Mouse (Mus musculus) lung, postnatal 0 days (tissue): ENCODE measurements at regions not wholly inside any gene's neighbourhood (a gene's known extent, or its start where the extent isn't known, plus 50 kb on each side); places are given as distances from the start of the nearest gene placed in this dataset.

Experiments
- ATAC-seq: fragments of 200-750 bp; cut with Nextera tagmentation; 2 replicates; pipeline ENCODE4 v1.8.0; 2017; ENCODE audit warnings: moderate library complexity
- DNase-seq: peaks from one replicate; pipeline ENCODE4 v3.0.0-alpha.2; 2016; ENCODE audit warnings: low spot score
- H3K27ac ChIP-seq: fragments of 300-500 bp; sonication (generic); 2 replicates; pipeline ENCODE4 v1.5.1; 2014; ENCODE audit warnings: antibody characterized with exemption, mild to moderate bottlenecking, low read length, mixed read lengths
- H3K27me3 ChIP-seq: fragments of 300-500 bp; sonication (generic); replicated peaks from 2 replicates; pipeline ENCODE4 v1.6.1; 2014; ENCODE audit warnings: low read length, mixed read lengths; ENCODE audit not compliant: insufficient read depth
- H3K36me3 ChIP-seq: fragments of 300-500 bp; sonication (generic); 2 replicates; pipeline ENCODE4 v1.6.1; 2014; ENCODE audit warnings: low read length, mixed read lengths; ENCODE audit not compliant: insufficient read depth
- H3K4me1 ChIP-seq: fragments of 300-500 bp; sonication (generic); 2 replicates; pipeline ENCODE4 v1.6.1; 2014; ENCODE audit warnings: antibody characterized with exemption, low read depth, low read length, mixed read lengths; ENCODE audit not compliant: insufficient read depth
- H3K4me2 ChIP-seq: fragments of 300-500 bp; sonication (generic); replicated peaks from 2 replicates; pipeline ENCODE4 v1.6.1; 2014; ENCODE audit warnings: low read depth, mild to moderate bottlenecking, low read length, moderate library complexity, mixed read lengths
- H3K4me3 ChIP-seq: fragments of 300-500 bp; sonication (generic); 2 replicates; pipeline ENCODE4 v1.5.1; 2014; ENCODE audit warnings: low read depth, low read length
- H3K9ac ChIP-seq: fragments of 300-500 bp; sonication (generic); replicated peaks from 2 replicates; pipeline ENCODE4 v1.6.1; 2014; ENCODE audit warnings: low read depth, mild to moderate bottlenecking
- H3K9me3 ChIP-seq: fragments of 300-500 bp; sonication (generic); 2 replicates; pipeline ENCODE4 v1.6.1; 2016; ENCODE audit warnings: low read length, mixed read lengths
- CTCF ChIP-seq: IDR thresholded peaks from 2 replicates; pipeline ENCODE4 v1.5.1; 2016; ENCODE audit warnings: antibody characterized with exemption, mild to moderate bottlenecking
- EP300 ChIP-seq: IDR thresholded peaks from 2 replicates; pipeline ENCODE4 v1.6.1; 2016; ENCODE audit warnings: antibody characterized with exemption, mild to moderate bottlenecking, control low read depth
- WGBS: fragments of 180-500 bp; shearing (Covaris S2); extraction: QIAGEN DNeasy Blood & Tissue Kit; methylation state at CpG from one replicate; pipeline ENCODE4 v1.1.7; 2014; 5-methylcytosine and 5-hydroxymethylcytosine counted together

- Histone ChIP-seq H3K9me3 (no peaks in the 10 kb centered on the region), H3K9ac (no peak overlapping the region), H3K4me2 (no peak overlapping the region), H3K36me3 (no peaks in the 10 kb centered on the region), H3K27ac (no peak overlapping the region), H3K4me1 (no peaks in the 10 kb centered on the region), H3K4me3 (no peak overlapping the region), H3K27me3 (no peaks in the 10 kb centered on the region)
- ATAC-seq, result no peak
- 69% methylated on average over 2 of the region's 2 CpGs for WGBS
- DNase-seq, result no peak
- TF ChIP-seq EP300, result no peak
- TF ChIP-seq CTCF, result no peak
Measured at GRCm38 (mm10) chr5:76055849-76056248, 77.6 kb upstream of the Kdr start.

GRCm38 (mm10) chr5:76052782-76053181 is 74.5 kb upstream of the Kdr start:
- Histone ChIP-seq H3K27me3 (no peaks in the 10 kb centered on the region), H3K4me1 (no peaks in the 10 kb centered on the region), H3K4me2 (no peak overlapping the region), H3K9me3 (no peaks in the 10 kb centered on the region), H3K9ac (no peak overlapping the region), H3K27ac (no peak overlapping the region), H3K36me3 (no peaks in the 10 kb centered on the region), H3K4me3 (no peak overlapping the region)
- no peak for DNase-seq
- no peak for TF ChIP-seq EP300
- TF ChIP-seq CTCF, result no peak
- WGBS, result 87% methylated on average over 1 of the region's 1 CpGs
- ATAC-seq, result no peak

DNA sequence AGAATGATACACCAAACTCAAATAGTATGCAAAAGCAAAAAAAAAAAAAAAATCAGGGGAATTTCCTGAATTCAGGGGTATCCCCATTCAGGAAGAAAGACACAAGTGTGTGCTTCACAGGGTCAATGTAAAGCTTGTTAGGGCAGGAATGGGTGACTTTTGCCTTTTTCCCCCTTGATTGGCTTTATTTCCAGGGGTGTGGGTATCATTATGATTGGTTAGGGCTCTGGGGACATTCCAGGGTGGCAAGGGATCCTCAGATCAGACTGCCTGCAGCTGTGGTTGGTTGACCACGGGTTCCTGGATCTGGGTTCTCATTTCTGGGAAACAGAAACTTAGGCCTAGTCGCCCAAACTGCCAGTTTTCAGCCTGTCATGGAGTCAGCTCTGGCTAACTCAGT is 73.4 kb upstream of the Kdr start:
- Histone ChIP-seq H3K9ac (no peak overlapping the region), H3K27me3 (no peaks in the 10 kb centered on the region), H3K27ac (no peak overlapping the region), H3K9me3 (no peaks in the 10 kb centered on the region), H3K36me3 (no peaks in the 10 kb centered on the region), H3K4me1 (no peaks in the 10 kb centered on the region), H3K4me2 (no peak overlapping the region), H3K4me3 (no peak overlapping the region)
- DNase-seq (no peak), ATAC-seq (no peak)
- 86% methylated on average over 2 of the region's 2 CpGs for WGBS
- TF ChIP-seq CTCF, result no peak

DNA sequence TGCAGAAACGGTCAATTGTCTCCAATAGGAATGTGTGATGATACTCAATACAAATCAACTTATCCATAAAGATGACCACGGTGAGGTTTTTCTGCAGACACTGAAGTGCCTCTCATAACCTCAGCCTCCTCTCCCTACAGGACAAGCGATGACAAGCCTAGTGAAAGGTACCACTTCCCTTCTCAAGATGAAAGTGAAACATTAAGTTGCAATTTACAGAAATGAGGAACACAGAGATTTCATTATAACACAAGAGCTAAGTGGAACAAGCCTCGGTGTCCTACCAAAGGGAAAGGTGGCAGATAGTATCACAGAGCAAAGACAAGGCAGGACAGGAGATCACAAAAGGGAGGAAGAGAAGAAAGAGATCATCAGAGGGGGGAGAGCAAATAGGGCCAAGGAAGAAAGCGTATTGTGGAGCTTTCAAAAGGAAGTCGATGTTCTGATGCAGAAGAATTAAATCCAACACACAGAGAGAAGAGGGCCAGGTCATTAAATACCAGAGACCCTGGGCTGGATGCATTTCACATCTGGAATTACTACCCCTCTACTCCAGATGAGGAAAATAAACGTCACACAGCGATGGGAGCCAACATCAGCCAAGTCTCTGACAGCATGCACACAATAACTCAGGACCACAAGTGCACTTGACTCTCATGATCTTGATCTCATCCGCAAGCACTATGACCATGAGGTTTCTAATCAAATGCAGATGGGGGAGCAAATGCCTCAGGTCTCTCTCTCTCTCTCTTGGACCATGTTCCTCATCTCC is 70.0 kb upstream of the Kdr start:
- Histone ChIP-seq H3K4me3 (no peak overlapping the region), H3K9me3 (no peaks in the 10 kb centered on the region), H3K27ac (no peak overlapping the region), H3K36me3 (no peaks in the 10 kb centered on the region), H3K27me3 (no peaks in the 10 kb centered on the region), H3K9ac (no peak overlapping the region), H3K4me1 (no peaks in the 10 kb centered on the region), H3K4me2 (no peak overlapping the region)
- no peak for ATAC-seq
- DNase-seq, result no peak
- 65% methylated on average over 9 of the region's 9 CpGs for WGBS
- no peak for TF ChIP-seq CTCF
- no peak for TF ChIP-seq EP300

- no peak overlapping the region for H3K27ac ChIP-seq
- DNase-seq, result no peak
Measured at GRCm38 (mm10) chr5:76043521-76044510, 65.6 kb upstream of the Kdr start.

GRCm38 (mm10) chr5:76040454-76041203 is 62.4 kb upstream of the Kdr start:
- WGBS, result 54% methylated on average over 10 of the region's 10 CpGs
- Histone ChIP-seq H3K36me3 (no peaks in the 10 kb centered on the region), H3K9ac (no peak overlapping the region), H3K9me3 (no peaks in the 10 kb centered on the region), H3K4me1 (no peaks in the 10 kb centered on the region; the same call in 1 of the 2 replicates), H3K27me3 (no peaks in the 10 kb centered on the region), H3K4me3 (no peak overlapping the region), H3K4me2 (no peak overlapping the region), H3K27ac (peak overlapping the region; percentile 33)
- peak; percentile 66 for TF ChIP-seq CTCF
- peak; percentile 82 for TF ChIP-seq EP300
- ATAC-seq (peak; percentile 71), DNase-seq (peak; percentile 53)

More at GRCm38 (mm10) chr5:76043521-76044510, 65.6 kb upstream of the Kdr start:
- Histone ChIP-seq H3K4me2 (no peak overlapping the region), H3K4me3 (no peak overlapping the region), H3K27me3 (no peaks in the 10 kb centered on the region), H3K36me3 (no peaks in the 10 kb centered on the region), H3K9ac (no peak overlapping the region), H3K9me3 (no peaks in the 10 kb centered on the region), H3K4me1 (no peaks in the 10 kb centered on the region; the same call in 1 of the 2 replicates)
- WGBS, result 61% methylated on average over 14 of the region's 14 CpGs
- ATAC-seq, result no peak
- no peak for TF ChIP-seq CTCF
- no peak for TF ChIP-seq EP300
